Mouse (Mus musculus) thymus, adult 2 months (tissue): Measurements from ENCODE around the gene Colgalt1. TPM values are rescaled to one million over a fixed set of nuclear protein-coding genes. Genes with fewer than 3 reads are reported as not detected.

Experiments used
- DNase-seq: peaks from one replicate; pipeline ENCODE4 v3.0.0; 2021
- H3K27ac ChIP-seq: fragments of 200-500 bp; 2 replicates; pipeline ENCODE4 v1.5.1; 2012; ENCODE audit warnings: low read length, control low read depth; ENCODE audit not compliant: control insufficient read depth, insufficient read depth
- H3K27me3 ChIP-seq: fragments of 200-500 bp; 2 replicates; pipeline ENCODE4 v1.6.1; 2012; ENCODE audit warnings: mild to moderate bottlenecking, low read length, moderate library complexity, mixed read lengths; ENCODE audit not compliant: control insufficient read depth, insufficient read depth
- H3K36me3 ChIP-seq: fragments of 200-500 bp; 2 replicates; pipeline ENCODE4 v1.6.1; 2012; ENCODE audit warnings: mild to moderate bottlenecking, low read length, moderate library complexity; ENCODE audit not compliant: control insufficient read depth, insufficient read depth
- H3K4me1 ChIP-seq: fragments of 200-500 bp; replicated peaks from 2 replicates; pipeline ENCODE4 v1.6.1; 2012; ENCODE audit warnings: low read length; ENCODE audit not compliant: control insufficient read depth, insufficient read depth
- H3K4me3 ChIP-seq: fragments of 200-500 bp; 2 replicates; pipeline ENCODE4 v1.5.1; 2012; ENCODE audit warnings: mild to moderate bottlenecking, low read length, control low read depth, moderate library complexity; ENCODE audit not compliant: control insufficient read depth, insufficient read depth
- CTCF ChIP-seq: fragments of 200-500 bp; IDR thresholded peaks from 2 replicates; pipeline ENCODE4 v1.5.1; 2012; ENCODE audit warnings: mild to moderate bottlenecking, control low read depth, low read length, moderate library complexity, borderline replicate concordance; ENCODE audit not compliant: control insufficient read depth, poor library complexity, insufficient read depth; ENCODE audit errors: extremely low read depth
- POLR2A ChIP-seq: fragments of 200-500 bp; IDR thresholded peaks from 2 replicates; pipeline ENCODE4 v1.6.1; 2012; ENCODE audit warnings: mild to moderate bottlenecking, low read length, control low read depth, moderate library complexity; ENCODE audit not compliant: control insufficient read depth, poor library complexity, insufficient read depth; ENCODE audit errors: extremely low read depth
- WGBS: fragments of 180-500 bp; shearing (Covaris S2); methylation state at CpG from one replicate; pipeline ENCODE4 v1.1.7; 2018; 5-methylcytosine and 5-hydroxymethylcytosine counted together
- polyA plus RNA-seq: library from polyadenylated mRNA; depleted of rRNA; stranded (reverse); fragments of >200 nt; gene quantifications from 2 replicates; pipeline ENCODE4 v1.2.3, GENCODE M21; 2012; rRNA removed

Gene Colgalt1
- polyA plus RNA-seq, 1 experiment = 134 TPM

- TF ChIP-seq POLR2A (no peak), CTCF (no peak)
- H3K27ac ChIP-seq = no peak overlapping the region
- H3K27me3 ChIP-seq = no peaks in the 10 kb centered on the region; the same call in 1 of the 2 replicates
- DNase-seq = no peak
- WGBS = 80% methylated on average over 6 of the region's 6 CpGs
- H3K36me3 ChIP-seq = no peaks in the 10 kb centered on the region
- H3K4me1 ChIP-seq = peaks cover 39% of the 10 kb centered on the region
- no peak overlapping the region for H3K4me3 ChIP-seq
Observed at GRCm38 (mm10) chr8:71672168-71672735, 61.5 kb downstream of the Colgalt1 start.

GRCm38 (mm10) chr8:71674071-71674470 lies 63.3 kb downstream of the Colgalt1 start:
- TF ChIP-seq POLR2A = no peak
- H3K4me1 ChIP-seq = peaks cover 37% of the 10 kb centered on the region

More at GRCm38 (mm10) chr8:71674071-71674470, 63.3 kb downstream of the Colgalt1 start:
- no peak for DNase-seq
- Histone ChIP-seq H3K27me3 (no peaks in the 10 kb centered on the region; the same call in 1 of the 2 replicates), H3K36me3 (no peaks in the 10 kb centered on the region), H3K4me3 (no peak overlapping the region), H3K27ac (no peak overlapping the region)
- 98% methylated on average over 2 of the region's 2 CpGs for WGBS

Other genes starting within 250 kb of the Colgalt1 start
- 133 and 156 TPM in 2 replicates for gene Use1, start 244.2 kb upstream of the Colgalt1 start, polyA plus RNA-seq
- 34.9 and 36.1 TPM in 2 replicates for gene Ocel1, start 239.7 kb upstream of the Colgalt1 start, polyA plus RNA-seq
- 71.2 and 71.5 TPM in 2 replicates for gene Nr2f6, start 229.0 kb upstream of the Colgalt1 start, polyA plus RNA-seq
- 9.9 and 13.6 TPM in 2 replicates for gene Ushbp1, start 215.2 kb upstream of the Colgalt1 start, polyA plus RNA-seq
- gene Babam1, start 214.1 kb upstream of the Colgalt1 start, polyA plus RNA-seq = 219 and 225 TPM in 2 replicates
- gene Ankle1, start 205.0 kb upstream of the Colgalt1 start, polyA plus RNA-seq = 60.0 and 72.6 TPM in 2 replicates
- 282 and 336 TPM in 2 replicates for gene Abhd8, start 147.3 kb upstream of the Colgalt1 start, polyA plus RNA-seq
- gene Mrpl34, start 146.0 kb upstream of the Colgalt1 start, polyA plus RNA-seq = 119 and 125 TPM in 2 replicates
- 201 and 216 TPM in 2 replicates for gene Dda1, start 141.8 kb upstream of the Colgalt1 start, polyA plus RNA-seq
- 34.8 and 40.7 TPM in 2 replicates for gene Ano8, start 125.0 kb upstream of the Colgalt1 start, polyA plus RNA-seq
- 56.8 and 58.7 TPM in 2 replicates for gene Gtpbp3, start 122.9 kb upstream of the Colgalt1 start, polyA plus RNA-seq
- 59.2 and 62.6 TPM in 2 replicates for gene Plvap, start 99.2 kb upstream of the Colgalt1 start, polyA plus RNA-seq
- gene Ccdc194, start 85.3 kb upstream of the Colgalt1 start, polyA plus RNA-seq = 0.09 and 0.11 TPM in 2 replicates
- 457 and 474 TPM in 2 replicates for gene Bst2, start 73.5 kb upstream of the Colgalt1 start, polyA plus RNA-seq
- 166 and 182 TPM in 2 replicates for gene Mvb12a, start 68.1 kb upstream of the Colgalt1 start, polyA plus RNA-seq
- gene Tmem221, start 52.1 kb upstream of the Colgalt1 start, polyA plus RNA-seq = 15.5 and 17.2 TPM in 2 replicates
- 0.05 and 0.06 TPM in 2 replicates for gene Nxnl1, start 44.4 kb upstream of the Colgalt1 start, polyA plus RNA-seq
- 174 and 176 TPM in 2 replicates for gene Slc27a1, start 42.1 kb upstream of the Colgalt1 start, polyA plus RNA-seq
- 280 and 369 TPM in 2 replicates for gene Pgls, start 18.8 kb upstream of the Colgalt1 start, polyA plus RNA-seq
- gene Fam129c, start 13.3 kb upstream of the Colgalt1 start, polyA plus RNA-seq = 23.9 and 28.4 TPM in 2 replicates
- 1.6 and 2.0 TPM in 2 replicates for gene Unc13a, start 60.8 kb downstream of the Colgalt1 start, polyA plus RNA-seq
- gene Jak3, start 65.3 kb downstream of the Colgalt1 start, polyA plus RNA-seq = 68.0 and 77.5 TPM in 2 replicates
- gene Insl3, start 78.2 kb downstream of the Colgalt1 start, polyA plus RNA-seq = 42.6 and 56.8 TPM in 2 replicates
- 6.3 and 6.9 TPM in 2 replicates for gene B3gnt3, start 90.8 kb downstream of the Colgalt1 start, polyA plus RNA-seq
- gene Fcho1, start 114.7 kb downstream of the Colgalt1 start, polyA plus RNA-seq = 767 and 809 TPM in 2 replicates